Comparison of ENCODE assay signal across 16 mouse cellular contexts in genomic region chr4:53935306-53935705, GRCm38 (mm10).
DNase-seq lines count a peak whose midpoint lies in the region; ATAC-seq lines count a peak whose summit lies in the region.
"Had no signal": no experiment of that assay in that cellular context is flagged by ENCODE, and none has a peak within 500 bp of the region (broad histone marks: within the 10 kb centered on the region; RNA-seq: fewer than 3 reads in every experiment).

No protein-coding gene starts in this region.

- H3K36me3 ChIP-seq in heart, embryonic 11.5 days (ENCODE audit: control insufficient read depth, insufficient read depth, low read length), result no peaks in the 10 kb centered on the region
- H3K36me3 ChIP-seq in liver, embryonic 13.5 days, result no peaks in the 10 kb centered on the region
- H3K36me3 ChIP-seq in liver, embryonic 12.5 days, result no peaks in the 10 kb centered on the region
- H3K36me3 ChIP-seq: forebrain, embryonic 15.5 days; intestine, embryonic 15.5 days; midbrain, embryonic 12.5 days had no signal

- no peak overlapping the region for H3K9ac ChIP-seq in heart, embryonic 11.5 days (ENCODE audit: low read depth, low read length)
- no peak overlapping the region for H3K9ac ChIP-seq in liver, embryonic 13.5 days
- no peak overlapping the region for H3K9ac ChIP-seq in liver, embryonic 12.5 days
- H3K9ac ChIP-seq: forebrain, embryonic 15.5 days; hindbrain, embryonic 14.5 days; intestine, embryonic 15.5 days; midbrain, embryonic 12.5 days had no signal

- 43% methylated on average over 5 of the region's 5 CpGs for WGBS in heart, embryonic 11.5 days (ENCODE audit: insufficient replicate concordance)
- WGBS in liver, embryonic 13.5 days (ENCODE audit: insufficient replicate concordance), result 11% methylated on average over 5 of the region's 5 CpGs
- WGBS in liver, embryonic 12.5 days (ENCODE audit: insufficient replicate concordance), result 18% methylated on average over 5 of the region's 5 CpGs

- H3K27ac ChIP-seq in heart, embryonic 11.5 days (ENCODE audit: low read depth, low read length), result no peak overlapping the region
- no peak overlapping the region for H3K27ac ChIP-seq in liver, embryonic 13.5 days
- H3K27ac ChIP-seq in liver, embryonic 12.5 days, result no peak overlapping the region
- H3K27ac ChIP-seq: forebrain, embryonic 15.5 days; hindbrain, embryonic 14.5 days; intestine, embryonic 15.5 days; layer of hippocampus, adult 2 months; midbrain, embryonic 12.5 days had no signal

- no peak for DNase-seq in heart, postnatal 4 days
- DNase-seq in liver, embryonic 13.5 days, result no peak
- DNase-seq in left cerebral cortex, postnatal 4 days, result no peak
- DNase-seq: adrenal gland, adult 8-10 months; cerebellum, adult 9-11 months; layer of hippocampus, postnatal 36 days; lung, postnatal 36 days had no signal

- no peaks in the 10 kb centered on the region for H3K9me3 ChIP-seq in heart, embryonic 11.5 days (replicated peaks; ENCODE audit: control insufficient read depth, low read length)
- H3K9me3 ChIP-seq in liver, embryonic 13.5 days (replicated peaks), result no peaks in the 10 kb centered on the region
- H3K9me3 ChIP-seq in liver, embryonic 12.5 days (replicated peaks), result no peaks in the 10 kb centered on the region
- H3K9me3 ChIP-seq: forebrain, embryonic 15.5 days; intestine, embryonic 15.5 days; midbrain, embryonic 12.5 days had no signal

- intact Hi-C loops in left cerebral cortex, postnatal 4 days (cut with DNase I), result no loop called here

- no peaks in the 10 kb centered on the region for H3K4me1 ChIP-seq in heart, embryonic 11.5 days (ENCODE audit: control insufficient read depth, insufficient read depth, low read length)
- 0 out of 2 replicates have a peak, but pooled peaks cover 3% of the 10 kb centered on the region for H3K4me1 ChIP-seq in liver, embryonic 13.5 days (replicated peaks)
- no peaks in the 10 kb centered on the region for H3K4me1 ChIP-seq in liver, embryonic 12.5 days

- no peak overlapping the region for H3K4me2 ChIP-seq in heart, embryonic 11.5 days
- no peak overlapping the region for H3K4me2 ChIP-seq in liver, embryonic 13.5 days
- H3K4me2 ChIP-seq in liver, embryonic 12.5 days, result no peak overlapping the region
- H3K4me2 ChIP-seq: forebrain, embryonic 15.5 days; hindbrain, embryonic 14.5 days; intestine, embryonic 15.5 days; midbrain, embryonic 12.5 days had no signal

- H3K27me3 ChIP-seq in heart, embryonic 11.5 days (ENCODE audit: control insufficient read depth, insufficient read depth, low read length), result no peaks in the 10 kb centered on the region
- no peaks in the 10 kb centered on the region for H3K27me3 ChIP-seq in liver, embryonic 13.5 days
- H3K27me3 ChIP-seq in liver, embryonic 12.5 days (replicated peaks), result no peaks in the 10 kb centered on the region
- H3K27me3 ChIP-seq: forebrain, embryonic 15.5 days; intestine, embryonic 15.5 days; midbrain, embryonic 12.5 days had no signal

- H3K4me3 ChIP-seq in heart, embryonic 11.5 days (ENCODE audit: low read depth, low read length), result no peak overlapping the region
- no peak overlapping the region for H3K4me3 ChIP-seq in liver, embryonic 13.5 days (replicated peaks)
- no peak overlapping the region for H3K4me3 ChIP-seq in liver, embryonic 12.5 days
- H3K4me3 ChIP-seq: forebrain, embryonic 15.5 days; intestine, embryonic 15.5 days; layer of hippocampus, adult 2 months; midbrain, embryonic 12.5 days had no signal

- 0 out of 2 replicates have a peak, but pooled peaks have one; percentile 18 for ATAC-seq in heart, embryonic 11.5 days (replicated peaks; ENCODE audit: insufficient number of reproducible peaks, low FRiP score, low TSS enrichment)
- ATAC-seq in liver, embryonic 13.5 days (ENCODE audit: low read depth), result peak; percentile 47; the same call in 1 of the 2 replicates
- ATAC-seq in liver, embryonic 12.5 days, result no peak
- ATAC-seq in granulocyte monocyte progenitor cell, adult 5-6 weeks (replicated peaks; ENCODE audit: poor library complexity, severe bottlenecking), result peak; percentile 59
- ATAC-seq in megakaryocyte progenitor cell, adult 5-6 weeks (replicated peaks; ENCODE audit: poor library complexity), result peak; percentile 65
- ATAC-seq: forebrain, embryonic 15.5 days; intestine, embryonic 15.5 days had no signal
